In the genomic region with DNA sequence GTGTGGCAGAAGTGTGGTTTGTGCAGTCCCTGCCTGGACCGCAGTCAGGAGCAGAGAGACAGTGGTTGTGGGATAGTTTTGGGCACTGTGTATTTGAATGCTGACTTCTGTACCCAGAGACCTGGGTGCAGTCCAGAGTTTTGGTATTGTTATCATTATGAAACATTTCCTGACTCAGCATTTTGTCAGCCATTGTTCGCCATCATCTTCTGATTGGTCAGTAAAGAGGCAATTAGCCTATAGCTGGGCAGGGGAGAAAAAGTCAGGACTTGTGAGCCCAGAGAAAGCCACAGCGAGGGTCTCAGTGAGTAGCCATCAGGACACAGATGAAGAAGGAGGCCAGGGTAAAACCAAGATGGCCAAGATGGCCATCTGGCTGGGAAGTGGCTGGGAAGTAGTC, we compare ENCODE assay signal across 28 mouse cellular contexts. TPM values are rescaled to one million over a fixed set of nuclear protein-coding genes. Genes with fewer than 3 reads are reported as not detected.
DNase-seq lines count a peak whose midpoint lies in the region; ATAC-seq and TF ChIP-seq lines count a peak whose summit lies in the region.
"Had no signal": no experiment of that assay in that cellular context is flagged by ENCODE, and none has a peak within 500 bp of the region (broad histone marks: within the 10 kb centered on the region; RNA-seq: fewer than 3 reads in every experiment).

No protein-coding gene starts in this region.

- dilution Hi-C loops in CH12.LX (cut with MboI; ENCODE audit: extremely low pct_ligation_motif_present, extremely low pct_unique_long_range_greater_than_20kb, low sequenced_read_pairs), result no loop called here

- TF ChIP-seq EP300 in CH12.LX (IDR thresholded peaks at IDR 0.05; ENCODE audit: low read length) (no peak), MEL (IDR thresholded peaks at IDR 0.05; ENCODE audit: low read depth in 1 of 2, low read length in 2 of 2) (no peak)

- H3K27me3 ChIP-seq in CH12.LX (replicated peaks) (peaks cover 79% of the 10 kb centered on the region), MEL (ENCODE audit: control insufficient read depth in 1 of 2, insufficient read depth in 2 of 2, low read length in 2 of 2) (no peaks in the 10 kb centered on the region)
- H3K27me3 ChIP-seq: Patski had no signal

- peak; percentile 64 for DNase-seq in heart, adult 11 months
- no peak for DNase-seq in heart, postnatal 14 days
- no peak for DNase-seq in CH12.LX (ENCODE audit: extremely low read depth)
- DNase-seq in ES-E14 (ENCODE audit: low read depth, low spot score), result no peak
- DNase-seq in MEL (ENCODE audit: low read depth, low spot score), result no peak
- DNase-seq in left cerebral cortex, postnatal 36 days (ENCODE audit: low spot score in 2 of 2), result no peak
- DNase-seq in gastrocnemius, postnatal 36 days, result no peak
- DNase-seq: adrenal gland, adult 2 months; adrenal gland, adult 8-10 months; adrenal gland, postnatal 10 days; adrenal gland, postnatal 14 days; adrenal gland, postnatal 25 days; adrenal gland, postnatal 36 days; B cell, adult 2 months; cerebellum, adult 11 months; cerebellum, adult 11-12 months; cerebellum, adult 18-20 months; cerebellum, adult 2 months; cerebellum, adult 8-10 months; cerebellum, adult 9-10 months had no signal

- H3K4me2 ChIP-seq in CH12.LX (ENCODE audit: insufficient read depth, low read depth, poor library complexity, severe bottlenecking), result no peak overlapping the region

- no peak for ATAC-seq in activated CD4-positive, CD25-positive, alpha-beta regulatory T cell, adult 4 months
- ATAC-seq: CD4-positive, CD25-positive, alpha-beta regulatory T cell, adult 4 months; Patski had no signal

- H3K4me3 ChIP-seq in CH12.LX (replicated peaks in 1 of 3; ENCODE audit: low read depth in 2 of 3, low read length in 2 of 3, poor library complexity in 1 of 3) (no peak overlapping the region), ES-E14 (ENCODE audit: insufficient read depth in 1 of 2, low read depth in 1 of 2, low read length in 2 of 2, poor library complexity in 1 of 2, severe bottlenecking in 1 of 2) (no peak overlapping the region), MEL (ENCODE audit: control insufficient read depth in 1 of 2, insufficient read depth in 1 of 2, low read depth in 2 of 2, low read length in 2 of 2) (no peak overlapping the region)

- no peaks in the 10 kb centered on the region for H3K79me2 ChIP-seq in CH12.LX (replicated peaks; ENCODE audit: control insufficient read depth, extremely low read depth, insufficient read depth, poor library complexity, severe bottlenecking)
- no peaks in the 10 kb centered on the region for H3K79me2 ChIP-seq in MEL (ENCODE audit: control insufficient read depth, insufficient read depth, low read length, poor library complexity)

- TF ChIP-seq POLR2A in CH12.LX (IDR thresholded peaks at IDR 0.05; ENCODE audit: low read depth, low read length) (no peak), MEL (IDR thresholded peaks at IDR 0.05; ENCODE audit: control insufficient read depth in 1 of 2, insufficient read depth in 1 of 2, low read depth in 1 of 2, low read length in 2 of 2, poor library complexity in 1 of 2) (no peak)

- H3K9me3 ChIP-seq in CH12.LX (replicated peaks; ENCODE audit: low read length) (no peaks in the 10 kb centered on the region), ES-E14 (ENCODE audit: control insufficient read depth, insufficient read depth, low read depth, low read length) (no peaks in the 10 kb centered on the region), MEL (replicated peaks; ENCODE audit: insufficient read depth, low read length) (no peaks in the 10 kb centered on the region)
- H3K9me3 ChIP-seq: G1E had no signal

- TF ChIP-seq RAD21 in CH12.LX (IDR thresholded peaks at IDR 0.05; ENCODE audit: low read depth, low read length) (no peak), MEL (IDR thresholded peaks at IDR 0.05; ENCODE audit: low read depth, low read length) (no peak)

- H3K4me1 ChIP-seq in CH12.LX (ENCODE audit: control insufficient read depth in 1 of 2, insufficient read depth in 2 of 2), result peaks cover 2 to 5% of the 10 kb centered on the region in 2 experiments
- no peaks in the 10 kb centered on the region for H3K4me1 ChIP-seq in ES-E14 (ENCODE audit: control insufficient read depth in 2 of 2, insufficient read depth in 2 of 2, low read length in 2 of 2, poor library complexity in 1 of 2)
- H3K4me1 ChIP-seq in MEL (ENCODE audit: control insufficient read depth in 1 of 2, insufficient read depth in 2 of 2, low read length in 2 of 2), result no peaks in the 10 kb centered on the region; a peak in 1 of 4 replicates

- intact Hi-C loops in heart, postnatal 14 days (cut with DNase I), result no loop called here
- intact Hi-C loops in left cerebral cortex, postnatal 36 days (cut with DNase I), result no loop called here
- intact Hi-C loops in gastrocnemius, postnatal 36 days (cut with DNase I), result no loop called here

- no peak for TF ChIP-seq CTCF in CH12.LX (conservative IDR thresholded peaks at IDR 0.05 in 1 of 2, IDR thresholded peaks at IDR 0.05 in 1 of 2; ENCODE audit: low read depth in 2 of 2, low read length in 2 of 2)
- TF ChIP-seq CTCF in MEL (IDR thresholded peaks at IDR 0.05 in 2 of 3, conservative IDR thresholded peaks at IDR 0.05 in 1 of 3; ENCODE audit: control insufficient read depth in 1 of 3, insufficient read depth in 1 of 3, low read depth in 2 of 3, low read length in 3 of 3, poor library complexity in 1 of 3, severe bottlenecking in 1 of 3), result no peak

- H3K9ac ChIP-seq in CH12.LX (ENCODE audit: insufficient read depth, low read depth), result no peak overlapping the region
- no peak overlapping the region for H3K9ac ChIP-seq in ES-E14 (ENCODE audit: insufficient read depth, low read depth, low read length, poor library complexity, severe bottlenecking)
- H3K9ac ChIP-seq in MEL (ENCODE audit: control insufficient read depth, low read depth, low read length, poor library complexity, severe bottlenecking), result no peak overlapping the region

- in situ Hi-C loops in CH12.LX (cut with MboI; ENCODE audit: low pct_ligation_motif_present, low pct_unique_long_range_greater_than_20kb, low sequenced_read_pairs) (no loop called here), ES-E14 (cut with MboI; ENCODE audit: low sequenced_read_pairs in 2 of 2, unreplicated experiment in 2 of 2) (no loop called here)

- H3K27ac ChIP-seq in CH12.LX (ENCODE audit: insufficient read depth, low read depth) (no peak overlapping the region), ES-E14 (ENCODE audit: insufficient read depth, low read depth, low read length, poor library complexity, severe bottlenecking) (no peak overlapping the region), MEL (ENCODE audit: control insufficient read depth, low read depth, low read length) (no peak overlapping the region)

- H3K36me3 ChIP-seq in CH12.LX (replicated peaks in 1 of 2; ENCODE audit: control insufficient read depth in 1 of 2, insufficient read depth in 1 of 2, low read length in 1 of 2) (no peaks in the 10 kb centered on the region), ES-E14 (ENCODE audit: control insufficient read depth, insufficient read depth, low read length, poor library complexity, severe bottlenecking) (no peaks in the 10 kb centered on the region), MEL (ENCODE audit: control insufficient read depth in 1 of 2, insufficient read depth in 2 of 2, low read length in 2 of 2) (no peaks in the 10 kb centered on the region)
- H3K36me3 ChIP-seq: G1E had no signal

RNA-seq across cellular contexts. Expression of a gene that starts 4.2 kb away (rescaled TPM):
- not detected for total RNA-seq in heart, postnatal 14 days (2021)
- total RNA-seq in CH12.LX (2012; rRNA removed) (not detected in 2 replicates), CH12.LX (2014; rRNA removed) (not detected in 2 replicates), ES-E14 (2012; rRNA removed) (not detected in 2 replicates), MEL (2012; rRNA removed) (not detected in 2 replicates)
- polyA plus RNA-seq in CH12.LX (2012; ENCODE audit: insufficient read length, low read depth) (not detected in 2 replicates), MEL (2012; ENCODE audit: insufficient read depth in 1 of 2, insufficient read length in 2 of 2, low read depth in 1 of 2, low replicate concordance in 2 of 2, missing spikeins in 1 of 2) (not detected)
- not detected for total RNA-seq in left cerebral cortex, postnatal 36 days (2021)
- total RNA-seq in gastrocnemius, postnatal 36 days (2021), result not detected
- not detected for polyA plus RNA-seq in activated CD4-positive, CD25-positive, alpha-beta regulatory T cell, adult 4 months (2017; shearing (Covaris generic))
- total RNA-seq: adrenal gland, adult 18-20 months; adrenal gland, adult 2 months; adrenal gland, adult 8-10 months; adrenal gland, postnatal 10 days; adrenal gland, postnatal 14 days; adrenal gland, postnatal 25 days; adrenal gland, postnatal 36 days; adrenal gland, postnatal 4 days had no signal
- polyA plus RNA-seq: adrenal gland, adult 2 months; brain, embryonic 14.5 days; C2C12; CD4-positive, CD25-positive, alpha-beta regulatory T cell, adult 4 months; cerebellum, adult 2 months; G1E; Patski had no signal

RNA-seq across cellular contexts. Expression of a gene that starts 5.7 kb away (rescaled TPM):
- under 1 TPM; 0.32 to 0.41 TPM for total RNA-seq in heart, postnatal 14 days (2021)
- total RNA-seq in CH12.LX (2012; rRNA removed) (not detected in 2 replicates), CH12.LX (2014; rRNA removed) (not detected in 2 replicates), ES-E14 (2012; rRNA removed) (0.27 and 0.48 TPM in 2 replicates), MEL (2012; rRNA removed) (not detected in 2 replicates)
- polyA plus RNA-seq in CH12.LX (2012; ENCODE audit: insufficient read length, low read depth) (not detected in 2 replicates), MEL (2012; ENCODE audit: insufficient read depth in 1 of 2, insufficient read length in 2 of 2, low read depth in 1 of 2, low replicate concordance in 2 of 2, missing spikeins in 1 of 2) (not detected)
- total RNA-seq in left cerebral cortex, postnatal 36 days (2021), result 100 to 1,000 TPM; 141 to 186 TPM
- under 1 TPM in 1 of 2 experiments, not detected in 1; 0.27 TPM for total RNA-seq in gastrocnemius, postnatal 36 days (2021)
- polyA plus RNA-seq in activated CD4-positive, CD25-positive, alpha-beta regulatory T cell, adult 4 months (2017; shearing (Covaris generic)), result not detected
- polyA plus RNA-seq: C2C12; CD4-positive, CD25-positive, alpha-beta regulatory T cell, adult 4 months; G1E had no signal

RNA-seq across cellular contexts. Expression of a gene that starts 12.7 kb away (rescaled TPM):
- total RNA-seq in heart, postnatal 14 days (2021), result not detected
- total RNA-seq in CH12.LX (2012; rRNA removed) (not detected in 2 replicates), CH12.LX (2014; rRNA removed) (not detected in 2 replicates), ES-E14 (2012; rRNA removed) (not detected in 2 replicates), MEL (2012; rRNA removed) (not detected in 2 replicates)
- polyA plus RNA-seq in CH12.LX (2012; ENCODE audit: insufficient read length, low read depth) (not detected in 2 replicates), MEL (2012; ENCODE audit: insufficient read depth in 1 of 2, insufficient read length in 2 of 2, low read depth in 1 of 2, low replicate concordance in 2 of 2, missing spikeins in 1 of 2) (not detected)
- total RNA-seq in left cerebral cortex, postnatal 36 days (2021), result not detected
- total RNA-seq in gastrocnemius, postnatal 36 days (2021), result not detected
- polyA plus RNA-seq in activated CD4-positive, CD25-positive, alpha-beta regulatory T cell, adult 4 months (2017; shearing (Covaris generic)), result not detected
- total RNA-seq: adrenal gland, adult 18-20 months; adrenal gland, adult 2 months; adrenal gland, adult 8-10 months; adrenal gland, postnatal 10 days; adrenal gland, postnatal 14 days; adrenal gland, postnatal 25 days; adrenal gland, postnatal 36 days; adrenal gland, postnatal 4 days had no signal
- polyA plus RNA-seq: adrenal gland, adult 2 months; brain, embryonic 14.5 days; C2C12; CD4-positive, CD25-positive, alpha-beta regulatory T cell, adult 4 months; G1E; Patski had no signal

RNA-seq across cellular contexts. Expression of a gene that starts 23.0 kb away (rescaled TPM):
- total RNA-seq in heart, postnatal 14 days (2021), result 10 to 100 TPM; 28.1 to 29.3 TPM
- total RNA-seq in CH12.LX (2012; rRNA removed), result 19.3 and 26.6 TPM in 2 replicates
- 20.7 and 29.4 TPM in 2 replicates for total RNA-seq in CH12.LX (2014; rRNA removed)
- polyA plus RNA-seq in CH12.LX (2012; ENCODE audit: insufficient read length, low read depth), result 39.6 and 39.8 TPM in 2 replicates
- total RNA-seq in ES-E14 (2012; rRNA removed), result 21.0 and 23.0 TPM in 2 replicates
- 10.8 and 18.1 TPM in 2 replicates for total RNA-seq in MEL (2012; rRNA removed)
- polyA plus RNA-seq in MEL (2012; ENCODE audit: insufficient read depth in 1 of 2, insufficient read length in 2 of 2, low read depth in 1 of 2, low replicate concordance in 2 of 2, missing spikeins in 1 of 2), result 10 to 100 TPM in 1 of 2 experiments, not detected in 1; 38.1 TPM
- total RNA-seq in left cerebral cortex, postnatal 36 days (2021), result 10 to 100 TPM; 20.8 to 20.9 TPM
- 10 to 100 TPM; 24.4 to 25.2 TPM for total RNA-seq in gastrocnemius, postnatal 36 days (2021)
- polyA plus RNA-seq in activated CD4-positive, CD25-positive, alpha-beta regulatory T cell, adult 4 months (2017; shearing (Covaris generic)), result 10 to 100 TPM; 27.7 to 34.1 TPM

RNA-seq across cellular contexts. Expression of a gene that starts 44.1 kb away (rescaled TPM):
- 100 to 1,000 TPM; 298 to 315 TPM for total RNA-seq in heart, postnatal 14 days (2021)
- 39.8 and 43.3 TPM in 2 replicates for total RNA-seq in CH12.LX (2012; rRNA removed)
- 72.0 and 74.4 TPM in 2 replicates for total RNA-seq in CH12.LX (2014; rRNA removed)
- polyA plus RNA-seq in CH12.LX (2012; ENCODE audit: insufficient read length, low read depth), result 43.8 and 47.8 TPM in 2 replicates
- total RNA-seq in ES-E14 (2012; rRNA removed), result 47.0 and 58.3 TPM in 2 replicates
- 22.8 and 30.3 TPM in 2 replicates for total RNA-seq in MEL (2012; rRNA removed)
- 10 to 100 TPM in 1 of 2 experiments, not detected in 1; 47.7 TPM for polyA plus RNA-seq in MEL (2012; ENCODE audit: insufficient read depth in 1 of 2, insufficient read length in 2 of 2, low read depth in 1 of 2, low replicate concordance in 2 of 2, missing spikeins in 1 of 2)
- 10 to 100 TPM; 51.0 to 53.0 TPM for total RNA-seq in left cerebral cortex, postnatal 36 days (2021)
- total RNA-seq in gastrocnemius, postnatal 36 days (2021), result 100 to 1,000 TPM; 105 to 146 TPM
- 10 to 100 TPM; 73.1 to 79.4 TPM for polyA plus RNA-seq in activated CD4-positive, CD25-positive, alpha-beta regulatory T cell, adult 4 months (2017; shearing (Covaris generic))

Comparison
In these comparisons a context has a peak if more than half of its experiments do, and no peak if none do; other contexts are left out.
1. RNA of a gene that starts 5.7 kb away (total RNA-seq): 141 to 186 TPM in left cerebral cortex, postnatal 36 days; 0.32 to 0.41 TPM in heart, postnatal 14 days, 0.27 TPM in gastrocnemius, postnatal 36 days, 0.27 to 0.48 TPM in ES-E14, not detected in CH12.LX and not detected in MEL; every median in the first group is over 10 times any median in the second.